Mouse (Mus musculus) erythroid progenitor cell, adult 5-6 weeks (primary cell): ENCODE results near the gene Fndc1. TPM values are rescaled to one million over a fixed set of nuclear protein-coding genes. Genes with fewer than 3 reads are reported as not detected.

Experiments used
- ATAC-seq: replicated peaks from 2 replicates; pipeline ENCODE4 v1.8.0; 2016; ENCODE audit warnings: moderate number of reproducible peaks, mild to moderate bottlenecking, moderate TSS enrichment, inconsistent platforms; ENCODE audit not compliant: poor library complexity, low FRiP score, severe bottlenecking
- total RNA-seq, 2 experiments: library from RNA; stranded (forward) in 1 of 2; stranded (reverse) in 1 of 2; fragments of 150-400 nt in 1 of 2; fragments of 186-747, 209-891 nt in 1 of 2; gene quantifications; 2 replicates each; pipeline versions ENCODE4 v1.2.3 to v1.2.4; 2015 to 2017; ENCODE audit warnings: low replicate concordance in 2 of 2

The Fndc1 gene
- total RNA-seq, 2 experiments from 2014 or later, result not detected

GRCm38 (mm10) chr17:7821553-7822186, 5.4 kb downstream of the Fndc1 start:
- no peak for ATAC-seq

- no peak for ATAC-seq
These were observed 6.9 kb downstream of the Fndc1 start for GRCm38 (mm10) chr17:7820176-7820575.

DNA sequence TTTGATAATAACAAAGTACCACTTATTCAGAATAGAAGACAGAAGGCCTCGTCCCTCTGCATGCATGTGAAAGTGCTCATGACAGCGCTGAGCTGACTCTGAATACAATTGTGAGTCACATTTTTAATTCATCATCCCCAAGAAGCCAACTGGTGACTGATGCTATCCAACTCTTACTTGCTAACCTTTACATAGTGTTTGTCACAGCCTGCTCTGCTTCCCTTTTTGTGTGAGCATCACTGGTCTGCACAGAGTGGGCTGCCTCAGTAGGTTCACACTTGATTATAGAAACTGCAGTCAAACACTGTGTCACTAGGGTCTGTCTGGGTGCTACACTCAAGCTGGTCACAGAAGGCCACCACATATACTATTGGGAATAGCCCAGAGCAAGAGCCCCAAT, 10.5 kb downstream of the Fndc1 start:
- ATAC-seq, result no peak

DNA sequence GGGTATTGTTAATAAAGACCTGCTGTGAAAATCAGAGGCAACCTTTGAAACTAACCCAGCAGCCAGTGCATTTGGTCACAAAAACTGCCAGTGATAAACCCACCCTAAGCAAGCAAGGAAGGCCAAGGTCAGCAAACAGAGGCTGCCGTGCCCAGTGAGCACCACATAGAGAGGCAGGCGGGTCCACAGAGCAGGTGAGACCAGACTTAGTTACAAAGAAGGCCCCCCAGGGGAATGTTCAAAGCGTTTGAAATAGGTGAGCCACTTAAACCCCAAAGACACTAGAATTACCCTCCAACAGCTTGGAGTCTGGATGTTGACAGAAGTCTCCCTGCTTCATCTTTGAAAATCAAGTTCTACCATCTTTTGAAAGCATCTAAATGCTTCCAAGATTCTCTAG, 12.7 kb downstream of the Fndc1 start:
- ATAC-seq, result no peak

GRCm38 (mm10) chr17:7808043-7808442, 19.1 kb downstream of the Fndc1 start:
- ATAC-seq, result no peak

GRCm38 (mm10) chr17:7805105-7805504, 22.0 kb downstream of the Fndc1 start:
- ATAC-seq, result no peak

GRCm38 (mm10) chr17:7802483-7802882, 24.6 kb downstream of the Fndc1 start:
- ATAC-seq, result no peak

- no peak for ATAC-seq
These were observed 27.2 kb downstream of the Fndc1 start for GRCm38 (mm10) chr17:7799894-7800293.

DNA sequence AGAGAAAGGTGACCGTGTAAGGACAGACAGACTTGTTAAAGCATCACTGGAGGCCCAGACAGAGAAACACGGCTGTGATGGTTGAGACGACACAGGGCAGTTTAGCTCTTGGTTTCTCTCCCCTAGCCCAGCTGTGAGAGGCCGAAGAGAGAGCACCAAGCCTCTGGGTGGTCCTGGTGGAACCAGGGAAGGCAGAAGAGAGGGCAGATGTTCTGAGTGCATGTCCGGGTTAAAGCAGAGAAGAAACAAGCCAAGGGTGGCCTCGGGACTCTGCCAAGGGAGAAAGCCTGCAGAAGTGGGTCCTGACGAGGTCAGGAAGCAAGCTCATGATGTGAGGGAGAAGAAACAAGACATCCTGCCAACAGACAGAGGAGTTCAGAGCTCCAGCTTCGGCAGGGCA, 31.5 kb downstream of the Fndc1 start:
- ATAC-seq, result no peak

DNA sequence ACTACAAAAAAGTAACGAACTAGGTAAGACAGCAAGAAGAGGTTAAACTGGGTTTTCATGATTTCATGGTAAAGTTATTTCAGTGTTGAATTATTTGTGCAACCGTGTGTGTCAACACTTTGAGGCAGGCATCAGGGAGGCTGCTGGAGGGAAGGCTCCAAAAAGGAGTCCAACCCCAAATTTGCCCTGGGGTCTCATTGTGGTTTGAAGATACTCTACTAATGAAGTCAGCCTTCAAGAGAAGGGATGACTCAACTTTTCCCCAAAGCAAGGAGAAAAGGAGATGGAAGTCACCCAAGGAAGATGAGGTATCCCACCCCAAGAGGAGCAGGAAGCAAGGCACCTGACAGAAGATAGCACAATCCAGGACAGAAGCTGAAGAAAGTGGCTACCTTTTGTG, 31.9 kb downstream of the Fndc1 start:
- ATAC-seq, result no peak

- ATAC-seq, result no peak
These were observed 33.0 kb downstream of the Fndc1 start for GRCm38 (mm10) chr17:7794093-7794492.

DNA sequence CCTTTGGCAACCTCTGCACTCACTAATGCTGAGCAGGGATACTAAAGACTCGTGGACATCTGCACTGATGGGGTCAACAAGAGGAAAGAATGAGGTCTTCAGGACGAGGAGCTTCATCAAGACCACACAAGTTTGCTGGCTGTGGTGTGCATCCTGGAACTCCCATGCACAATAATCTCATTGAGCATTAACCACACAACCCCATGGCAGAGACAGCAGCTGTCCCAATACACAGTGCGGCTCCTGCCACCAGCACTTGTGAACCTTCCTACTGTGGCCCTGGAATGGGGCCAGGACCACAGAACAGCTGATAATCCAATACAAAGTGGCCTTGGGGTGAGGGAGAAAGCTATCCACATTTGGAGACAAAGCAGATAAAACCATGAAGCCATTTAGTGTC, 36.6 kb downstream of the Fndc1 start:
- no peak for ATAC-seq

DNA sequence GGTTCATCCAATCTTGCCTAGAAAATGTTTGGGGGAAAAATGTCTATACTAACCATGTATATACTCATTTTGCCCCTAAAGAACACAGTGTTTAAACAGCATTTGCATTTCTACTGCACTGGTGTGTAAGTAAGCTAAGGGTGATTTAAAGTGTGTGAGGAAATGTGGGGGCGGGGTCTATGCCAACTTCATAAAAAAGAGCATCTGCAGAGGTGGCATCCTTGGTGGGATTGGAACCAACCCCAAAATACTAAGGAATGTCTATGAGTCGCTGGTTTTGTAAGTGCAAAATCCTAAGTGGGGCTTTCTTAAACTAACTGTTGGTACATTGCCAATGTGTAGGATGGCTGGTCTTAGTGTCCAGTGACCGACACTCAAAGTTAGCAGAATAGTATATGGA, 53.0 kb downstream of the Fndc1 start:
- no peak for ATAC-seq

DNA sequence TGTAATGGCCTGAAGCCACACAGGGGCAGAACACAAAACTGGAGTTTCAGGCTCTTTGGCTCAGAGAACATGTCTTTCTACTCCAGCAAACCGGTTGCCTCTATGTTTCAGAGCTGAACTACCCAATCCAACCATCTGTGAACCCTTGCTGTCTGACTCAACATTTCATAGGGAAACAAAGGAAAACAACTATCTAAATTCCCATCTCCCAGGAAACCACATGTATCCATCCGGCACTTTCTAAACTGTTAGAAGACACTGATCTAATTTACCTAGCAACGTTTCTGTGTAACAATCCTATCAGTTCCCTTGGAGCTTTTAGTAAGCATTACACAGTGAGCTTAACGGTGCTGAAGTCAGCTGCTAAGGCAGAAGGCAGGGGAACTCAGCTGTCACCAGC, 67.3 kb downstream of the Fndc1 start:
- no peak for ATAC-seq

DNA sequence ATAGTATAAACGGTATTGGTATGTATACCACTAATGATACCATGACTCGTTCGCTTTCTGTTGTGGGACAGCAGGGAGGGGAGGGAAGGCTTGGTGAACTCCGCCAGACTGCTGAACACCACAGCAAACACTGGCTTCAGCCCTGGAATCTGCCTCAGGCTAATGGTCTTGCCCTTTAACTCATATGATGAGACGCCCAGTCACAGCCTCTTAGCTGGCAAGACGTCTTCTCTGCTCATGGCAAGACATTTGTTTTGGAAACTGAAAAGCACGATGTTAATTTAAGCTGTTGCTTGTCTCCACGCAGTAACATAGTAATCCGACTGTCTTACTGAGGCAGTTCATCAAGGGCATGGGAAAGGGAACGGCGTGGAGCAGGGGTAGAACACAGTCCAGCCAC, 72.1 kb downstream of the Fndc1 start:
- ATAC-seq, result no peak

DNA sequence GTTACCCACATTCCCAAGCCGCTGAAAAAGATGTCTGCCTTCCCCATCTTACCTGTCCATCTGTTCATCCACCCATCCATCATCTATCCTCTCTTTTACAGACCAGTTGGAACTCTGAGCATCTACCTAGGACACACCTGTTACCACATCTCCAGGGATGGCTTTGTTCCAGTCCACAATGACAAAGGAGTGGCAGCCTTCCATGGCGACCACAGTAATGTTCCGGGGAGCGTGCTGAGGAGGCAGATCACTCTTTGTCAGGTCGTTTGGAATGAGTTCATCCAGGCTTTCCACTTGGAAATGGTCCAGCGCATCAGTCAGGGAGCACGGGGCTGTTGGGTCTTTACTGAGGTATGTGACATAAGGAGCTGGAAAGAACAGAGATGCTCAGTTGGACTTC, 73.7 kb downstream of the Fndc1 start:
- no peak for ATAC-seq

- no peak for ATAC-seq
These were observed 77.9 kb downstream of the Fndc1 start for GRCm38 (mm10) chr17:7749051-7749815.

DNA sequence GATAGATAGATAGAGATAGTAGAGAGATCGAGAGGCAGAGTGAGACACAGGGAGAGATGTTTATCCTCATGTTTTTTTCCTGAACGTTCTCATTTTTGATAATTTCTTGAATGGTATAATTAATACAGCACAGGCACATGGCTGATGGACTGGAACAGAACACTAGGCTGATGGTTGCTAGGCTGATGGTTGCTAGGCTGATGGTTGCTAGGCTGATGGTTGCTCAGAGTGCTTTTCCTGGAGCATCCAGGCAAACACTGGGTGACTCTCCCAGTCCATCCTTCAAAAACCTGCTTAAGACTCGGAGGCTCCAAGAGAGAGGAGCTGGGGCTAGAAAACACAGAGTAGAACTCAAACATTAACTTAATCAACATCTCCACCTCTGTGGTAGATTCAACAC, 80.3 kb downstream of the Fndc1 start:
- no peak for ATAC-seq

GRCm38 (mm10) chr17:7744976-7745375, 82.1 kb downstream of the Fndc1 start:
- no peak for ATAC-seq

DNA sequence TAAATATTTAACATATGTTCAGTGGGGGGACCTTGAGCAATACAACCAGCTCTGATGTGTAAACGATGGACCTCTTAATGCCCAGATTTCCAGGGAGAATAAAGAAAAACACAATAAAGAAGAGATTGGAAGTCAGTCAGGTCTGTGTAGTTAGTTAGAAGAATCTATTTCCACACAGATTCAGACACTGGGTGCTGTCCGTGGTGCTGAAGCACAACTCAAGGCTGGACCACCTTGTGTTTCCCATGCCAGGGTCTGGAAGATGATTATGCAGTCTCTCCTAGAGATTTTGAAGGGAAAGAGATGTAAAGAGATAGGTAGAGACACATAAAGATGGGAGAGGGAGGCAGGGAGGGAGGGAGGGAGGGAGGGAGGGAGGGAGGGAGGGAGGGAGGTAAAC, 86.1 kb downstream of the Fndc1 start:
- ATAC-seq, result no peak

- ATAC-seq, result no peak
These were observed 104.1 kb downstream of the Fndc1 start for GRCm38 (mm10) chr17:7722991-7723390.

- ATAC-seq, result no peak
These were observed 108.2 kb downstream of the Fndc1 start for GRCm38 (mm10) chr17:7718886-7719285.
